Mouse (Mus musculus) neural tube, embryonic 10.5 days (tissue): ENCODE measurements around the gene Olfr320.
"Not testable (repeated sequence)": the region's sequence is repeated elsewhere in the genome, so short reads cannot be mapped to it uniquely, and the experiment has no call there.

ENCODE experiments used
- DNase-seq: peaks from one replicate; pipeline ENCODE4 v3.0.0-alpha.2; 2017; ENCODE audit warnings: low spot score; ENCODE audit errors: extremely low spot score

Olfr320 gene

DNA sequence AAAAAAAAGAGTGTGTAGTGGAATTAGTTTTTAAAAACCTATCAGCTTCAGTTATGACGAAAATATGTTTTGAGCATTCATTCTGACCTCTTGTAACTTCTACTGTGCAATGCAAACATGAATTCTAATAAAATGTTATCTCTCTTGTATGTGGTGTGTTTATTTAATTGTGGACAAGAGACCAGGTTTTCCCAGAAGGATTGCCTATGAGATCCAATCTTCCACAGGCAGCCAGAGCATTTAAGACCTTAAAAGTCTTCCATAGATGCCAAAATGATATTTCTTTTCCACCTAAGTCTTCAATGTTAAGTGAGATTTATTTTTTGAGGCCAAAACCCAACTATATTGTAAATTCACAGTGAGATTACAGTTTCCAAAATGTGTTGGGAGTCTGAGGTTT, at the start of gene Olfr320:
Olfr320 (plus strand) TSS at position 301 of the 400 bp plus-strand sequence.
- DNase-seq: no peak

DNA sequence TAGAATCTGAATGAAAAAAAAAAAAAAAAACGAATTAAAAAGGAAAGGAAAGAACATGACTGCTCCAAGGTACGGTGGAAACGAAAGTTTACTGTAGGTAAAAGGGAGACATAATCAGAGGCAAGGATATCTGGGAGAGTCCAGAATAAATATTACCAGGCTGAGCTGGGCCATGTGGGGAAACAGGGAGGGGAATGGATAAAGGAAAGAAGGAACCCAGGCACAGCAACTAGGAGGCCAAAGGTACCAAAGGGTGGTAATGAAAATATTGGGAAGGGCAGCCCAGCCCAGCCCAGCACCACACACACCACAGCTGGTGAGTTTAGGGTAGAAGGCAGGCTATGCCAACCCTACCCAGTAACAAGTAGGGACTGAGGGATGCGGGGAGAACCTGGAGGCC, 46.0 kb upstream of the Olfr320 start:
- DNase-seq: no peak

DNA sequence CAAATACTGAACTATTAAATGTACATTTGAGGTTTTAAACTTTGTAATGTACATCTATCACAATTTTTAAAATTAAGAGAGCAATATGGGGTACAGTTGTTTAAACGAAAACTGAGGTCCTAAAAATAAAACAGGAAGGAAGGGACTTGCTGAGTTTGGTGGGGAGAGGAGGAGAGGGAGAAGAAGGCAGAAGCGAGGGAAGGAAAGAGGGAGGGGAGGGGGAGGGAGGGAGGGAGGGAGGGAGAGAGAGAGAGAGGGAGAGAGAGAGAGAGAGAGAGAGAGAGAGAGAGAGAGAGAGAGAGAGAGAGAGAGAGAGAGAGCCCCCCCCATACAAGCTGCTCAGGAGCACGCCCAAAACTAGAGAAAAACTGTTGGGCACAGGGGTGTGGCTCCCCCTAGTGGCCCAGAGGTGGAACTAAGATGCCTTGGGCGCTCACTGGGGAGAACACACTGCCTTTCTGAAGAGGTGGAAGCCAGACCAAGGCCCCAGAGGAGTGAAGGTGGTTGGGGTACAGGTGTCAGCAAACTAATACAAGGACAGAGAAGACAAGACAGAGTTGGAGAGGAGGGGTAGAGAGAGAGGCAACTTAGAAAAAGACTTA, 44.4 kb upstream of the Olfr320 start:
- DNase-seq: peak; percentile 54

DNA sequence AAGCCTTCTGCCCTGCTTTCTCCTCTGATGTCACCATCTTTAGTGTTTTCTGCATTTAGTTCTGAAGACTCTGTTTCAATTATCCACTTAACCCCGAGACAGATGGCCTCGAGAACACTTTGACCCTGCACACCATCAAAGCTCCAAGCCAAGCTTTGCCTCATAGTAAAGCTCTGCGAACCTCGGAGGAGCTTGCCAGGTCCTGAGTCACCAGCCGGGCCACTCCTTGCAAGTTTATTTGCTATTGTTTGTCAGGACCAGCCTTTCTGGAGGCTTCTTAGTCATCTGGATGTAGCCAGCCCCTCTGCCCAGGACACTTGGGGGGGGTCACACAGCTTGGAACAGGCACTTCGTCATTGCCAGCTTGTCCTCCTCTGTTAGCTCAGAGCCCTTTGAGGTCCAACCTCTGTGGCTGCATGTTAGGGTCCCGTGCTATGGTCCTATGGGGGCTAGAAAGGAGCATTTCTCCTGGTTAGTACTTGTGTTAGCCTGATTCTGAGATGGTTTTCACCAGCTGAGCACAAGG, 42.7 kb upstream of the Olfr320 start:
- no peak for DNase-seq

DNA sequence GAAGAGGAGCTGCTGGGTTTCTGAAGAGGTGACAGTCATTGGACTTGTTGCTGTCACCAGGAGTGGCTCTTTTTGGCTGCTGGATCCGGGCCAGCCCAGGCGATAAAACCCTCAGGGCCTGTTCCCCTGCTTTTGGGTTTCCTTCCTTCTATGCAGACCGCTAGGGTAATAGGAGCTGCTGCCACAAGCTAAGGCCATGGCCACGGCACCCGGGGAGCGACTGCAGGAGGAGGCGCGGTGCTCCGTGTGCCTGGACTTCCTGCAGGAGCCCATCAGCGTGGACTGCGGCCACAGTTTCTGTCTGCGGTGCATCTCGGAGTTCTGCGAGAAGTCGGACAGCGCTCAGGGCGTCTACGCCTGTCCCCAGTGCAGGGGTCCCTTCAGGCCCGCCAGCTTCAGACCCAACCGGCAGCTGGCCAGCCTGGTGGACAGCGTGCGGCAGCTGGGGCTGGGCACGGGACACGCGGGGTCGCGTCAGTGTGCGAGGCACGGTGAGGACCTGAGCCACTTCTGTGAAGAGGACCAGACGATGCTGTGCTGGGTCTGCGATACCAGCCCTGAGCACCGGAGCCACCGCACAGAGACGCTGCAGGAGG, 40.5 kb upstream of the Olfr320 start, which contains the start of gene Trim58:
Trim58 (plus strand) TSS at position 194 of the 596 bp plus-strand sequence.
- DNase-seq: peak; percentile 61

DNA sequence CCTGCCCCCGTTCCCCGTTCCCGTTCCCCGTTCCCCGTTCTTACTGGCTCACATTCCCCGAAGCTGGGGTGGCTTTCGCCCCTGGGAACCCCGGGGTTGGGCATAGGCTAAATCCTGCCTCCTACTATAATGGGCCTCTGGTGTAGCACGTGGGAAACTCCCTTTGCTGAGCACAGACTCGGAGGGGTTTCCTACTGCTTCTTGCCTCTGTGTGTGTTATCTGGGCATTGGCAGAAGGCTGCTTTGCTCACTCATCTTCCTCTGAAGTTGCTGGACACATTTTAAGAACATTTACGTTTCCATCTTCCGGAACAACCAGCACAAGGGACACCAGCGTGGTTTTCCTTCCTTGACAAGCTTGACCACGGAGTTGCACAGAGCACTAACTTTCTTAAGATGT, 39.8 kb upstream of the Olfr320 start:
- no peak for DNase-seq

DNA sequence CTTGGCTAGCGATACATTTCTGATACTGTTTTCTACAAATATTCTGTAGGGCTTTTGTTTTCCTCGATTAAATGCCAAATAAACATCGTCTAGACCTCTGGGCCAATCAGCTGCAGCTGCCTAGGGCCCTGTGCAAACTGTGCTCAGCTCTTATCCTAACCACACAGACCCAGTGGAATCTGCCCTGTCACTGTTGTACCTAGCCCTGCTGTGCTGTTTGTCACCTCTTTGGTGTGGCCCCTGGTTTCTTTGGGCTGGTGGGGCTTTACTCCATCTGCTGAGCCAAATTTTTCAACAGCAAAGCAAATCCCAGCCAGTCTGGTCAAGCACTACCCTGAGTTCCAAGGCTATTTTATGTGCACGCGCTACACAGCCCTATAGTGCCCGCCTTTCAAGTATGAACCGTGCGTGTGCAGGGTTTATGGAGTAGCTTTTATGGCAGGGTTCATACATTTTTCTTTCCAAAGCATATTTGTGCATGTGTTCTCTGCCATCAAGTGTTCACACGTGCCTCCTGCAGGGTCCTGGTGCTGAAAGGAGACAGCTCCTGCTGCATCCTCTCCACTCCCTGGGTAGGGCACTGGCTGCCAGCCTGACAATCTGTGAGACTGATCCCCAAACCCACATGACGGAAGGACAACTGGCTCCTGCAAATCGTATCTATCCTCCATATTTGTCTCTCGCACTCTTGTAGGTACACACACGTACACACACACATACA, 39.1 kb upstream of the Olfr320 start:
- DNase-seq: no peak

DNA sequence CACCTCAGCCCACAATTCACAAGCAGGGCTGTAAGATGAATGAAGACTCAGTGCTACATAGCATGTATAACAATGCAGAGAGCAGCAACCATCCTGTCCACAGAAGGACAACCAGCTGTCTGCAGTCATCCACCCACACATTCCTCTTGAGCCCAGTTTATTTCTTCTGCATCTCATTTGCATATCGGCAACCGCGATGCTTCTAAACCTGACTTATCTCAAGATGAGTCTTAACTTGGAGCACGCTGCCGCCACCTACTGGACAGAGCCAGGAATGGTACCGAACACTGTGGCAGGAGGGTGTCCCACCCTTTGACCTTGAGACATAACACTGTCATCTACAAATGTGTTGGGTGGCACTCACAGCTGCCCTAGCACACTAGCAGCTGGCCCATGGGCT, 37.5 kb upstream of the Olfr320 start:
- DNase-seq: peak; percentile 34

DNA sequence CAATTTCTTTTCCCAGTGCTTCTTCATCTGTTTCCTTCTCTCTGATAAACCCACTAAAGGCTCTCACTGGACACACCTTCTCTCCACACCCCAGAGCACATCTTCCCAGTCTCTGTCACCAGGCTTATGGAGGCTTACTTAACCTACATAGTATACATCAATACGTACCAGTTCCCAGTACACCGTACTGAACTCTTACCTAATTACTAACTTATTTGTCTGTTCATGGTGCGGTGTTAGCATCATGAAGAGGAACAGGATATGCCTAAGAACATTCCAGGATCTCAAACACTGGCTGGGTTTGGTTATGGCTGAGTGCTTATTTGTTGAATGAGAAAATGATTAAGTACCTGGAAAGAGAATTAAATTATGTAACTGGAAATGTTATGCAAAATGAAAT, 25.7 kb upstream of the Olfr320 start:
- no peak for DNase-seq

DNA sequence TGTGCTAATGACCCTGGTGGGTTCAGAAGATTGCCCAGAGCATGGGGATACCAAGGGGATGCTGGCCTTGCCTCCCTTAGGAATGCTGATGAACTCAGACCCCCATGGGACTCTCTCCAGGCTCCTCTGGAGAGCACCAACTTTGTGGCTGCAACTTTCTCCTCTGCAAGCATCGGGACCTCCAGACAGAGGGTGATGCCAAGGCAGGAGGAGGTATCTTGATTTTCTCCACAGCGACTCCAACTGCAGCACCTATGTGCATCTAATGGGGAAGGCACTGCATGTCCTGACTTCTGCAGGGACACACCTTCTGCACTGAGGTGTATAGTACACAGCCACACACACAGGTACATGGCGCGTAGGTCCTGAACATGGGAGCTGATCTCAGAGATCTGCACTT, 22.3 kb upstream of the Olfr320 start, which contains the start of gene Olfr322:
Olfr322 (plus strand) TSS at position 187 of the 400 bp plus-strand sequence.
- DNase-seq: no peak

DNA sequence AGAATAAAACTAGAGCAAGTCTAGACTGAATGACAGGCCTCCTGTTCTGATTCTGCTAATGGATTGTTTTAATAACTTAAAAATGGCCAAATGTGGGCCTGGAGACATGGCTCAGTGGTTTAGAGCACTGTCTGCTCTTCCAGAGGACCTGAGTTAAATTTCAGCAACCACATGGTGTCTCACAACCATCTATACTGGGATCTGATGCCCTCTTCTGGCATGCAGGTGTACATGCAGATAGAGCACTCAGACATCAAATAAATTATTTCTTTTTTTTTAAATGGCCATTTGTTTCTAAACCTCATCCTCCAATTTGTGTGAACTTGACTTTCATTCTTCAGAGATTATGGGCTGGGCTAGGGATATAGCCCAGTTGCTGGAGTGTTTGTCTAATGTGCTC, 11.6 kb upstream of the Olfr320 start:
- no peak for DNase-seq

DNA sequence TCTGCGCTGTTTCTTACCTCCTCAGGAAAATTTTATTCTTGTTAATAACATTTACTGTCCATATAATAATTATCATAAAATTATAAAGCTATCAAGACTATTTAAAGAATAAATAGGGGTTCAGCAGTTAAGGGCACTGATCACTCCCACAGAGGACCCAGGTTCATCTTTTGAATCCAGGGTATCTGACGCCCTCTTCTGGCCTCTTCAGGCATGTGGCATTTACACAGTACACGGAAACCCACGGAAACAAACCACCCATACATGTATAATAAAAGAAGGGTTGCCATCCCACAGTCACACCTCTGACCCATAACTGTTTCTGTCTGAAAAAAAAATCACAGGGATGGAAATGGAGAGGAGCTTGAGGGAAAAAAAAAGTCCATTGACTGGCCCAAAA, 9.1 kb upstream of the Olfr320 start:
- no peak for DNase-seq

DNA sequence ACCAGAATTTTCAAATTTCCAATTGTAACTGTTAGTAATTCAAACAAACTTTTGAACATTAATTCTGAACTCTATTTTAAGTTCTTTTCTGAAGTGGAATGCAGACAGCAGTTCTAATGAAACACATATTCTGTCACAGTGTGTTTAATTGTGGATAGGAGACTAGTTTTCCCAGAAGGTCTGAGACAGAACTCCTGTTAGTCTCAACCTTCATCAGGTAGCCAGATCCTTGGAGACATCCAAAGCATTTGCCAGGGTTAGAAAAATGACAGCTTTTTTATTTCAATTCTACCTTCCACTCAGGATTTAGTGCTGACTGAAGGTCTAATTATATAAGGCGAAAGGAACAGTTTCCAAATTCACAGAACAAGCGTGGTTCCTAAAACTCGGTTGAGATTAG, 18.0 kb downstream of the Olfr320 start, which contains the start of gene Olfr319:
Olfr319 (plus strand) TSS at position 301 of the 400 bp plus-strand sequence.
- DNase-seq: no peak

DNA sequence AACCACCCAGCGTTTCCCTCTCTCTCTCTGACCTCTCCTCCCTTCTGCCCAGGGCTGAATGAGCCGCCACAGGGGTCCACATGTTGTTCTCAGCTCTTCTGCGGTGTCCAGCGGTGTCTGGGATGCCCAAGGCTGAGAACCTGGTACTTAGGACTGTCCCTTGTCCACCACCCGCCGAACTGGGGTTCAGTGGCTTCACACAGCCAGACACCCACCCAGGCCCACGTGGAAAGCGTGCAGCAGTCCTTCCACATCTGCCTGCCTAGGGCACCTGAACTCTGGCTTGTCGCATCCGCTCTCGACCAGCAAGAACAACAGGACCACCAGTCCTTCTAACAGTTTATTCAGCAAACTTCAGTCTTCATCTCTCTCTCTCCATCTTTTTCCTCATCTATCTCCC, 28.2 kb downstream of the Olfr320 start:
- DNase-seq: no peak

DNA sequence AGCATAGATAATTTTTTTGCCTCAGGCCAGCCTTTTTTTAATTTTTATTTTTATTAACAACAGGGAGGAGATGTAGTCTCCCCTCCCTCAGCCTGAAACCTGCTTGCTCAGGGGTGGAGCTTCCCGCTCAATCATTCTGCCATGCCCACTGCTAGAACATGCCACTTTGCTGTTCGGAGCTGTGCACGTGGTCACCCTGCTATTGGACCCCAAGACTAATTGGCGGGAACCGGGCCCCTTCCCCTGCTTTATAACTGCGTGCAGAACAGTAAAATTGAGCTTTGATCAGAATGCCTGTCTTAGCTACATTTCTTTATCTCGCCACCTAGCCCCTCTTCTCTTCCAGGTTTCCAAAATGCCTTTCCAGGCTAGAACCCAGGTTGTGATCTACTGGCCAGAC, 36.8 kb downstream of the Olfr320 start:
- not testable (repeated sequence) for DNase-seq

DNA sequence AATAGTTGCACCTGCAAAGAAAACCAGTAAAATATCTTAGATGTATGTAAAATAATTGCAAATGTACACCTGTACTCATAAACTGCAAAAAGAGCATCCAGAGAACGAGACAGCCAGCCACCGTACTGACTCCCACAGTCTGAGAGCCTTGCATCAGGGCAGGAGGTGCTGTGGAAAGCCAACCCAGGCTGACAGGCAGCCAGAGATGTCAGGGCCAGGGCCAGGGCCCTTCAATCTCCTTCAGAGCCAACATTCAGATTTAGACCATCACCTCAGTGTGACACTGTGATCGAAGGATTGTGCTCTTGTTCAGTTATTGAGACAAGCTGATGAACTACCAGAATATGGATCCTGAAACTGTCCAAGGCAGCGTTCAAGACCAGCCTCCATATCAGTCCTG, 38.8 kb downstream of the Olfr320 start:
- DNase-seq: no peak

DNA sequence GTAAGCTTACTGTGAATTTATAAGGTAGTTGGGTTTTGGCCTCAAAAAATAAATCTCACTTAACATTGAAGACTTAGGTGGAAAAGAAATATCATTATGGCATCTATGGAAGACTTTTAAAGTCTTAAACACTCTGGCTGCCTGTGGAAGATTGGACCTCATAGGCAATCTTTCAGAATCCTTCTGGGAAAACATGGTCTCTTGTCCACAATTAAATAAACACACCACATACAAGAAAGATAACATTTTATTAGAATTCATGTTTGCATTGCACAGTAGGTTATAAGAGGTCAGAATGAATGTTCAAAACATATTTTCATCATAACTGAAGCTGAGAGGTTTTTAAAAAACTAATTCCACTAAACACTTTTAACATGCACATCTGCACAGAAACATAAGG, 43.0 kb downstream of the Olfr320 start, which contains the start of gene Olfr318:
Olfr318 (minus strand) TSS at position 101 of the 400 bp plus-strand sequence.
- DNase-seq: no peak

DNA sequence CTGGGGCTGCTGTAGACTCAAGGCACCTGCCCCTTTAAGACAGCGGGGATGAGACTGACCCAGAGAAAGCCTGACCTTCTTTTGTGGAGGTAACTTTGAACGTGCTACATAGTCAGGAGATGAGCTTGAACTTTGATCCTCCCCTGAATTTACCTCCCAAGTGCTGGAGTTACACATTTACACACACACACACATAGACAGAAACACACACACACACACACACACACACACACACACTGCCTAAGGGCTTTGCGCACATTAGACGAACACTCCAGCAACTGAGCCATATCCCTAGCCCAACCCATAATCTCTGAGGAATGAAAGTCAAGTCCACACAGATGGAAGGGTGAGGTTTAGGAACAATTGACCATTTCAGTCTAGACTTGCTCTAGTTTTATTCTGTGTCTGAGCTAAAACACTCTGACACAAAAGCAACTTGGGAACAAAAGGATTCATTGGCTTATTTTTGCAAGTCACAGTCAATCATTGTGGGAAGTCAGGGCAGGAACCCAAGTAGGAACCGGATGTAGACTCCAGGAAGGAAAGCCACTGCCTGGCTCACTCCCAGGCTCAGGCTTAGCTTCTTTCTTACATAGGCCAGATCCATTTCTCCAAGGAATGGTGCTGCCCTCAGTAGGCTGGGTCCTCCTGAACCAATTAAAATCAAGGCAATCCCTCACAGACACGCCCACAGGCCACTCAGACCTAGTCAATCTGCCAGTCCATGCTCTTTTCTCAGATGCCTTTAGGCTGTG, 47.2 kb downstream of the Olfr320 start:
- DNase-seq: not testable (repeated sequence)

DNA sequence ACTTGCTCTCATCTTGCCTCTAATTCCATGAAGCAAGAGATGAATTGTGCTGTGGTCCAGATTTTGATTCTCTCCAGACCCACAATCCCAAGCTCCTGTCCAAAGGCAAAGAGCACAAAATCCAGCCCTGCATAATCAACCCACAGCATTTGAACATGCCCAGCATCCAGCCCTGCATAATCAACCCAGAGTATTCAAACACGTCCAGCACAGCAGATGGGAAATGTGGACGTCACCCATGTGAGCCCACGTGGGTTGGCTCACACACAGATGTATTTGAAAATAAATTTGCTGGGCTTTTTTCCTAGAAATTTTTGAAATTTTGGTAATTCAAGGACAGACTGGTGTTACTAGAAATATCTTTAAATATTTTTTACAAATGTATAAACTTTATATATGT, 52.5 kb downstream of the Olfr320 start:
- no peak for DNase-seq
